Comparison of ENCODE assay signal across 14 mouse cellular contexts in genomic region chr17:63951436-63951835, GRCm38 (mm10).
DNase-seq lines count a peak whose midpoint lies in the region; ATAC-seq and TF ChIP-seq lines count a peak whose summit lies in the region.
"Had no signal": no experiment of that assay in that cellular context is flagged by ENCODE, and none has a peak within 500 bp of the region (broad histone marks: within the 10 kb centered on the region; RNA-seq: fewer than 3 reads in every experiment).

No protein-coding gene starts in this region.

- ATAC-seq in common myeloid progenitor, adult 5-6 weeks (replicated peaks; ENCODE audit: low read depth, poor library complexity, severe bottlenecking): peak; percentile 42; the same call in 1 of the 2 replicates
- ATAC-seq in cerebellum, adult (ENCODE audit: insufficient number of reproducible peaks, low FRiP score, low TSS enrichment): no peak

- no peak overlapping the region for H3K27ac ChIP-seq in left cerebral cortex, adult 2 months
- H3K27ac ChIP-seq: embryonic facial prominence, embryonic 15.5 days; heart, embryonic 15.5 days; limb, embryonic 15.5 days had no signal

- intact Hi-C loops in left cerebral cortex, adult 2 months (cut with DNase I): loop anchor here (10.0 kb wide), 2 partner anchors 323 to 423 kb away; no protein-coding TSS in a partner anchor
- intact Hi-C loops in left cerebral cortex, postnatal 25 days (cut with DNase I): no loop called here

- peak; percentile 56 for TF ChIP-seq CTCF in left cerebral cortex, adult 2 months (IDR thresholded peaks at IDR 0.05)

- no peak overlapping the region for H3K4me3 ChIP-seq in left cerebral cortex, adult 2 months
- H3K4me3 ChIP-seq: embryonic facial prominence, embryonic 15.5 days; heart, embryonic 15.5 days; limb, embryonic 15.5 days had no signal

- DNase-seq in embryo, embryonic 11 days: peak; percentile 22
- no peak for DNase-seq in embryo, embryonic 9.5 days (ENCODE audit: extremely low spot score)
- DNase-seq in left cerebral cortex, adult 2 months (ENCODE audit: extremely low spot score in 1 of 2, low spot score in 2 of 2): no peak
- no peak for DNase-seq in left cerebral cortex, postnatal 25 days (ENCODE audit: low spot score in 2 of 2)
- DNase-seq in A20 (ENCODE audit: low read depth, low spot score): peak; percentile 44
- DNase-seq in urinary bladder, postnatal 14 days (ENCODE audit: low spot score): no peak
- DNase-seq: kidney, adult 18-20 months; layer of hippocampus, adult 9-11 months; thymus, postnatal 14 days had no signal

Comparison
In these comparisons a context has a peak if more than half of its experiments do, and no peak if none do; other contexts are left out.
1. DNase-seq: peak in embryo, embryonic 11 days (single experiment) and A20 (single experiment); none in embryo, embryonic 9.5 days (single experiment), left cerebral cortex, adult 2 months (0 of 2), left cerebral cortex, postnatal 25 days (0 of 2) and urinary bladder, postnatal 14 days (single experiment).